Mouse (Mus musculus) adrenal gland, postnatal 10 days (tissue): ENCODE data around the gene Ebf3. TPM values are rescaled to one million over a fixed set of nuclear protein-coding genes. Genes with fewer than 3 reads are reported as not detected.
A peak's percentile ranks its signal among the peaks of the same experiment; 100 is the strongest.

Experiments used
- DNase-seq: peaks from one replicate; pipeline ENCODE4 v3.0.0; 2021; ENCODE audit warnings: mixed read lengths
- total RNA-seq, 2 experiments: library from RNA; stranded (reverse); gene quantifications; 2 replicates each; pipeline ENCODE4 v1.2.3; 2021

The Ebf3 gene
- total RNA-seq, 2 experiments from 2014 or later: 11.7 to 22.6 TPM

GRCm38 (mm10) chr7:137312166-137312932 lies 1.9 kb downstream of the Ebf3 start:
- DNase-seq: no peak

GRCm38 (mm10) chr7:137311341-137312110 lies 2.7 kb downstream of the Ebf3 start:
- DNase-seq: no peak

GRCm38 (mm10) chr7:137310876-137311275 lies 3.4 kb downstream of the Ebf3 start:
- DNase-seq: no peak

GRCm38 (mm10) chr7:137310091-137310761 lies 4.0 kb downstream of the Ebf3 start:
- peak; percentile 44 for DNase-seq

GRCm38 (mm10) chr7:137309071-137310066 lies 4.9 kb downstream of the Ebf3 start:
- DNase-seq: peak; percentile 40

GRCm38 (mm10) chr7:137308061-137309060 lies 5.9 kb downstream of the Ebf3 start:
- no peak for DNase-seq

- DNase-seq: no peak
These were observed 7.1 kb downstream of the Ebf3 start for GRCm38 (mm10) chr7:137307131-137307530.

- no peak for DNase-seq
These were observed 8.1 kb downstream of the Ebf3 start for GRCm38 (mm10) chr7:137306127-137306526.

- DNase-seq: no peak
These were observed 10.5 kb downstream of the Ebf3 start for GRCm38 (mm10) chr7:137303776-137304171.

- DNase-seq: no peak
These were observed 11.1 kb downstream of the Ebf3 start for GRCm38 (mm10) chr7:137302961-137303775.

- DNase-seq: no peak
These were observed 12.1 kb downstream of the Ebf3 start for GRCm38 (mm10) chr7:137302161-137302560.

GRCm38 (mm10) chr7:137301329-137301751 lies 12.9 kb downstream of the Ebf3 start:
- no peak for DNase-seq

GRCm38 (mm10) chr7:137300826-137301225 lies 13.4 kb downstream of the Ebf3 start:
- DNase-seq: no peak

- DNase-seq: no peak
These were observed 14.1 kb downstream of the Ebf3 start for GRCm38 (mm10) chr7:137300169-137300568.

- DNase-seq: peak; percentile 56
These were observed 16.5 kb downstream of the Ebf3 start for GRCm38 (mm10) chr7:137297594-137298381.

- no peak for DNase-seq
These were observed 17.1 kb downstream of the Ebf3 start for GRCm38 (mm10) chr7:137297131-137297530.

GRCm38 (mm10) chr7:137295612-137296011 lies 18.6 kb downstream of the Ebf3 start:
- no peak for DNase-seq

- no peak for DNase-seq
These were observed 19.8 kb downstream of the Ebf3 start for GRCm38 (mm10) chr7:137294446-137294845.
